Mouse (Mus musculus): ENCODE data around the gene Ccser2. TPM values are rescaled to one million over a fixed set of nuclear protein-coding genes. Genes with fewer than 3 reads are reported as not detected.
"Not testable (repeated sequence)": the region's sequence is repeated elsewhere in the genome, so short reads cannot be mapped to it uniquely, and the experiment has no call there.

The Ccser2 gene
- polyA plus RNA-seq, 1 experiment = 12.8 TPM

DNA sequence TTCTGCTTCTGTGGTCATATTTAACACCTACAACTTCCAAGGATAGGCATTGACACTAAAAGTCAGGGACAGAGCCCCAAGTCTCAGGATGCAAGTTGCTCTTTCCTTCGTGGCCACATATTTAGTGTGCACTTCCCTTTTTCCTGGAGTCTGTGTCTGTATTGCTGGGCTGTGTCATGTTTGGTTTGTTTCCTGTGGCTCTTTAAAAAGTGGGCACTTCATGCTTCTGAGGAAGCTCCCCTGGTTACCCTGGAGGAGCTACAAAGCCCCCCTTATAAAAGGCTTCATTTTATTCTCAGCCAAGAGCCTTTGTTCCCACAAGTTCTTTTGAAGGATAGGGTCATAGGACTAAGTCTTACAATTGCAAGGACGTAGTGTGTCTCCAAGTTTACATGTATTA is 34.3 kb upstream of the Ccser2 start:
- Histone ChIP-seq H3K36me3 (ENCODE audit: control insufficient read depth, insufficient read depth, low read length) (no peaks in the 10 kb centered on the region), H3K4me1 (ENCODE audit: control insufficient read depth, insufficient read depth, insufficient read length, low read length) (peaks cover 4% of the 10 kb centered on the region; the same call in 1 of the 2 replicates), H3K27me3 (ENCODE audit: control insufficient read depth, insufficient read depth, low read length) (no peaks in the 10 kb centered on the region), H3K27ac (ENCODE audit: insufficient read depth, low read depth, low read length) (no peak overlapping the region), H3K4me3 (ENCODE audit: low read depth, low read length) (no peak overlapping the region)
- WGBS = 75% methylated on average over 2 of the region's 2 CpGs
- TF ChIP-seq CTCF (IDR thresholded peaks at IDR 0.05; ENCODE audit: extremely low read depth, insufficient read length, insufficient replicate concordance, low read depth, low read length) = no peak
- TF ChIP-seq POLR2A (IDR thresholded peaks at IDR 0.05; ENCODE audit: low read depth, low read length) = no peak

- H3K27me3 ChIP-seq (ENCODE audit: control insufficient read depth, insufficient read depth, low read length); H3K4me3 ChIP-seq (ENCODE audit: low read depth, low read length); H3K4me1 ChIP-seq (ENCODE audit: control insufficient read depth, insufficient read depth, insufficient read length, low read length); H3K27ac ChIP-seq (ENCODE audit: insufficient read depth, low read depth, low read length); H3K36me3 ChIP-seq (ENCODE audit: control insufficient read depth, insufficient read depth, low read length): not testable (repeated sequence)
- WGBS = 32% methylated on average over 6 of the region's 6 CpGs
These were observed 32.2 kb upstream of the Ccser2 start for GRCm38 (mm10) chr14:37000780-37001179.

GRCm38 (mm10) chr14:36989784-36990183 is 21.2 kb upstream of the Ccser2 start:
- Histone ChIP-seq H3K4me3 (ENCODE audit: low read depth, low read length) (no peak overlapping the region), H3K27me3 (ENCODE audit: control insufficient read depth, insufficient read depth, low read length) (no peaks in the 10 kb centered on the region), H3K27ac (ENCODE audit: insufficient read depth, low read depth, low read length) (no peak overlapping the region), H3K36me3 (ENCODE audit: control insufficient read depth, insufficient read depth, low read length) (no peaks in the 10 kb centered on the region), H3K4me1 (ENCODE audit: control insufficient read depth, insufficient read depth, insufficient read length, low read length) (peaks cover 2% of the 10 kb centered on the region; the same call in 1 of the 2 replicates)
- no peak for TF ChIP-seq CTCF (IDR thresholded peaks at IDR 0.05; ENCODE audit: extremely low read depth, insufficient read length, insufficient replicate concordance, low read depth, low read length)
- TF ChIP-seq POLR2A (IDR thresholded peaks at IDR 0.05; ENCODE audit: low read depth, low read length) = no peak

DNA sequence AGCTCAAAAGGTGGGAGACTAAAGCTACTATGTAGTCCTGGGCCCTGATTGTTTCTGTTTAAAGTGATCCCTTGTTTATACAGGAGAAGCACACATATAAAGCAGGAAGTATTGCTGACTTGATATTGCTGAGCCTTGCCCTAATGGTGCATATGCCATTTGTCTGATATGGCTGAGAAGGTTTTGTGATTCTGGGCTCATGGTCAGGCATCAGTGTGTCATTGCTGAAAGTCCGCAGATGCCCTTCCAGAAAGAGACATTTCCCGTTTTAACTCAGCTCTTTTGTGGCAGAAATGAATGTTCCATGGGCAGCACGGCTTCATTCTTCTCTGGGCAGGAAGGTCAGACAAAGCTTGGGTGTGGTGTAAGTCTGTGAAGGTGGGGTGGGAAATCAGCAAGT is 17.1 kb upstream of the Ccser2 start:
- TF ChIP-seq POLR2A (IDR thresholded peaks at IDR 0.05; ENCODE audit: low read depth, low read length) (no peak), CTCF (IDR thresholded peaks at IDR 0.05; ENCODE audit: extremely low read depth, insufficient read length, insufficient replicate concordance, low read depth, low read length) (no peak)
- H3K4me3 ChIP-seq (ENCODE audit: low read depth, low read length) = no peak overlapping the region
- no peaks in the 10 kb centered on the region for H3K36me3 ChIP-seq (ENCODE audit: control insufficient read depth, insufficient read depth, low read length)
- WGBS = 65% methylated on average over 3 of the region's 3 CpGs
- no peaks in the 10 kb centered on the region for H3K27me3 ChIP-seq (ENCODE audit: control insufficient read depth, insufficient read depth, low read length)
- peaks cover 2% of the 10 kb centered on the region; the same call in 1 of the 2 replicates for H3K4me1 ChIP-seq (ENCODE audit: control insufficient read depth, insufficient read depth, insufficient read length, low read length)
- H3K27ac ChIP-seq (ENCODE audit: insufficient read depth, low read depth, low read length) = no peak overlapping the region

- no peaks in the 10 kb centered on the region for H3K27me3 ChIP-seq (ENCODE audit: control insufficient read depth, insufficient read depth, low read length)
- TF ChIP-seq POLR2A (IDR thresholded peaks at IDR 0.05; ENCODE audit: low read depth, low read length) (no peak), CTCF (IDR thresholded peaks at IDR 0.05; ENCODE audit: extremely low read depth, insufficient read length, insufficient replicate concordance, low read depth, low read length) (no peak)
These were observed 6.4 kb upstream of the Ccser2 start for GRCm38 (mm10) chr14:36975019-36975418.

GRCm38 (mm10) chr14:36971211-36971610 is 2.6 kb upstream of the Ccser2 start:
- Histone ChIP-seq H3K27ac (ENCODE audit: insufficient read depth, low read depth, low read length) (peak overlapping the region; percentile 84; the same call in 1 of the 2 replicates), H3K4me1 (ENCODE audit: control insufficient read depth, insufficient read depth, insufficient read length, low read length) (peaks cover 17% of the 10 kb centered on the region; the same call in 1 of the 2 replicates), H3K27me3 (ENCODE audit: control insufficient read depth, insufficient read depth, low read length) (no peaks in the 10 kb centered on the region), H3K36me3 (ENCODE audit: control insufficient read depth, insufficient read depth, low read length) (no peaks in the 10 kb centered on the region), H3K4me3 (ENCODE audit: low read depth, low read length) (no peak overlapping the region)
- TF ChIP-seq CTCF (IDR thresholded peaks at IDR 0.05; ENCODE audit: extremely low read depth, insufficient read length, insufficient replicate concordance, low read depth, low read length) = no peak
- 54% methylated on average over 4 of the region's 4 CpGs for WGBS

More at GRCm38 (mm10) chr14:36975019-36975418, 6.4 kb upstream of the Ccser2 start:
- WGBS = 73% methylated on average over 3 of the region's 3 CpGs
- H3K36me3 ChIP-seq (ENCODE audit: control insufficient read depth, insufficient read depth, low read length) = no peaks in the 10 kb centered on the region
- H3K4me3 ChIP-seq (ENCODE audit: low read depth, low read length) = no peak overlapping the region
- peaks cover 4% of the 10 kb centered on the region; the same call in 1 of the 2 replicates for H3K4me1 ChIP-seq (ENCODE audit: control insufficient read depth, insufficient read depth, insufficient read length, low read length)
- no peak overlapping the region for H3K27ac ChIP-seq (ENCODE audit: insufficient read depth, low read depth, low read length)

DNA sequence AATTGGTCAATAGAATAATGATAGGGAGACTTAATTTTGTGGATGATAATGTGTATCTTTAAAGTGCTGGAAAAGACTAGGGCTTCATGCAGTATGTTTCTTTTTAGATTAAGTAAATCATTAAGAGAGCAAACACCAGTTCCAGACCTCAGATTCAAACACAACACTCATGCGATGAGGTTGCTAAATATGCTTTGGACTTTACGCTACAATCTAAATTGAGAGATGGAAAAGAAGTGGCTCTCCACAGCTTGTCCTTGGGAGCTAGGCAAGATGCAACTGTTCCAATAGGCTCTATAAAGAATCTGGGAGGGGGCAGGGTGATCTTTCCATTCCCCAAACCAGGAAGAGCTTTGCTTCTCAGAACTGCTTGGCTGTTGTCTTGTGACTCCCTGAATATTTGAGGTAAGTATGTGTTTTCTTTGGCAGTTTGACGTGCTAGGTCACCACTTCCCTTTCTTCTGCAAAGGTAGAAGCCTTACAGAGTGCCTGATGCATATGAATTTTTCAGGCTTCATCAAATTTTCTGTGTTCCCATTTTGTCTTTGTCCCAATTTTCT is 1.4 kb upstream of the Ccser2 start:
- Histone ChIP-seq H3K4me3 (ENCODE audit: low read depth, low read length) (no peak overlapping the region), H3K27ac (ENCODE audit: insufficient read depth, low read depth, low read length) (peak overlapping the region; percentile 35)

More for the DNA sequence above, 1.4 kb upstream of the Ccser2 start:
- no peaks in the 10 kb centered on the region for H3K27me3 ChIP-seq (ENCODE audit: control insufficient read depth, insufficient read depth, low read length)
- 70% methylated on average over 3 of the region's 3 CpGs for WGBS
- H3K4me1 ChIP-seq (ENCODE audit: control insufficient read depth, insufficient read depth, insufficient read length, low read length) = peaks cover 17% of the 10 kb centered on the region; the same call in 1 of the 2 replicates
- no peaks in the 10 kb centered on the region for H3K36me3 ChIP-seq (ENCODE audit: control insufficient read depth, insufficient read depth, low read length)
- TF ChIP-seq POLR2A (IDR thresholded peaks at IDR 0.05; ENCODE audit: low read depth, low read length) = no peak
- no peak for TF ChIP-seq CTCF (IDR thresholded peaks at IDR 0.05; ENCODE audit: extremely low read depth, insufficient read length, insufficient replicate concordance, low read depth, low read length)
